Mouse (Mus musculus): ENCODE measurements around the gene Klc3.

- no peak for TF ChIP-seq CTCF (IDR thresholded peaks at IDR 0.05; ENCODE audit: borderline replicate concordance, extremely low read depth, insufficient read depth, insufficient read length)
- no peak for TF ChIP-seq POLR2A (IDR thresholded peaks at IDR 0.05; ENCODE audit: borderline replicate concordance, extremely low read depth, insufficient read depth, insufficient read length, poor library complexity, severe bottlenecking)
These were observed 572 bp upstream of the Klc3 start, which contains the start of gene Ckm for GRCm38 (mm10) chr7:19404476-19404875.
